Mouse (Mus musculus) bone marrow, adult 2 months (tissue): ENCODE measurements around the gene Fnbp1. TPM values are rescaled to one million over a fixed set of nuclear protein-coding genes. Genes with fewer than 3 reads are reported as not detected.

Source experiments
- H3K27ac ChIP-seq: fragments of 200-500 bp; 2 replicates; pipeline ENCODE4 v1.5.1; 2012; ENCODE audit warnings: low read depth, mild to moderate bottlenecking, control low read depth, inconsistent platforms, low read length; ENCODE audit not compliant: control insufficient read depth, poor library complexity, insufficient read depth
- H3K4me1 ChIP-seq: fragments of 200-500 bp; 2 replicates; pipeline ENCODE4 v1.6.1; 2011; ENCODE audit warnings: low read length; ENCODE audit not compliant: control insufficient read depth, insufficient read depth
- H3K4me3 ChIP-seq: fragments of 200-500 bp; replicated peaks from 2 replicates; pipeline ENCODE3; 2011; ENCODE audit warnings: mild to moderate bottlenecking, low read depth, low read length, control low read depth; ENCODE audit not compliant: control insufficient read depth
- CTCF ChIP-seq: fragments of 200-500 bp; IDR thresholded peaks from 2 replicates; pipeline ENCODE4 v1.5.1; 2011; ENCODE audit warnings: low read length, control low read depth; ENCODE audit not compliant: control insufficient read depth, insufficient read depth
- POLR2A ChIP-seq: fragments of 200-500 bp; IDR thresholded peaks from 2 replicates; pipeline ENCODE4 v1.6.1; 2011; ENCODE audit warnings: low read depth, mild to moderate bottlenecking, control low read depth, low read length, borderline replicate concordance; ENCODE audit not compliant: control insufficient read depth
- WGBS: fragments of 180-500 bp; shearing (Covaris S2); methylation state at CpG from one replicate; pipeline ENCODE4 v1.1.7; 2018; 5-methylcytosine and 5-hydroxymethylcytosine counted together
- polyA plus RNA-seq: library from polyadenylated mRNA; stranded (reverse); fragments of >200 nt; gene quantifications from 2 replicates; pipeline ENCODE4 v1.2.4, GENCODE M21; 2011; ENCODE audit warnings: low replicate concordance; ENCODE audit not compliant: missing spikeins, insufficient read depth, insufficient read length

The Fnbp1 gene
- polyA plus RNA-seq, 1 experiment, result 67.8 TPM

DNA sequence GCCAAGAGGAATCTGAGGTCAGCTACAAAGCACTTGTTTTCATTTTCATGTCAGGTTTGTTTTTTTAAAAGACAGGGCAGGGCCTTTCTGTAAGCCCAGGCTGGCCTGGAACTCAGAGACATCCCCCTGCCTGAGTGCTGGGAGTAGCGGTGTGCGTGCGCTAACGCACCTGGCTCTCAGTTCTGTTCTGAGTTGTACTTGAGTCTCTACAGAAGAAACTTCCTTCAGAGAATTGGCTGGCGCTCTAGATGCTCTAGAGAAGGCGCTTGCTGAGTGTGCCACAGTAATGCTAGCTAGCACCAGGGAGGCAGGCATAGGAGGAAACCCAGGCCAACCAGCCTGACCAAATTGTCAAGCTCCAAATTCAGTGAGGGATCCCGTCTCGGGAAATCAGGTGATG is 52.9 kb downstream of the Fnbp1 start:
- peaks cover 5% of the 10 kb centered on the region for H3K4me1 ChIP-seq
- TF ChIP-seq CTCF, result no peak
- TF ChIP-seq POLR2A, result no peak
- 71% methylated on average over 8 of the region's 8 CpGs for WGBS
- no peak overlapping the region for H3K4me3 ChIP-seq
- H3K27ac ChIP-seq, result no peak overlapping the region

DNA sequence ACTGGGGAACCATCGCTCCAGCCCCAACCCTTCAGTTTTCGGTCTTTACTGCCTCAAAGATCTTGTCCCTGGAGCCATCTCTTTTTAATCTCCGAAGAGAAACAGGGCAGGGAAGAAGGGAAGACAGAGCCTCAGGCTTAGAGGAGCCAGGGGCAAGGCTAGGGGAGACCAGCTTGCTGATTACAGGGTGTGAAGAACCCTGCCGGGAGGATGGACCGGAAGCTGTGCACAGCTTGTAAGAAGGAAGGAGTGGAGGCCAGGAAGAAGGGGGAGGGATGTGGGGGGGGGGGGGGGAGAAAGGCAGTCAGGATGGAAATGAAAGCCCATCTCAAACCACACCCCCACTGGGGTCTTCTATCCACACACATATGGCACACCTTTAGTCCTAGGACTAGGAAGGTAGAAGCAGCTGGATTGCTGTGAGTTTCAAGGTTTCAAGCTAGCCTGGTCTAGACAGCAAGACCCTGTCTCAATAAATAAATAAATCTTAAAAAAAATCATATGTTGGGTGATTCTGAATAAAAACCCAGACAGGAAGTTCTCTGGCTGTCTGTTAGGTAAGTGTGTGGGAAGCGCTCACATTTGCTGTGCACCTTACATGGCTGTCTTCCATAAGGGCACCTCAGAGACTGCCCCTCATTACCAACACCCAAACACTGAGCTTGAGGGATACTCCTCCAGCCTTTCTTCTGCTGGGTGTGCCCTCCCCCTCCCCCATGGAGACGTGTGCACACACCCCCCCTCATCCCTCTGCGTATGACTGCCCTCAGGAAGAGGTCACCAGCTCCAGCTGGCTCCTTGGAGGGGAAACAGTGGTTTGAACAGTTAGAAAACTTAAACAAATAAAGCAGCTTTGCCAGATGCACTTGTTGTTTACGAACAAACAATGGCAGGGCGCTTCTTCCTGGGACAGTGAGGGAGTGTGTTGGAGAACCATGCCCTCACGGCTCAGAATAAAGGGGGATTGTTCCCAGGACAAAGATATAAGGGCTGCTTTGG is 53.8 kb downstream of the Fnbp1 start:
- TF ChIP-seq CTCF (no peak), POLR2A (no peak)
- WGBS, result 17% methylated on average over 11 of the region's 11 CpGs
- peak overlapping the region; percentile 33; the same call in 1 of the 2 replicates for H3K27ac ChIP-seq
- peaks cover 11% of the 10 kb centered on the region for H3K4me1 ChIP-seq
- H3K4me3 ChIP-seq, result no peak overlapping the region

DNA sequence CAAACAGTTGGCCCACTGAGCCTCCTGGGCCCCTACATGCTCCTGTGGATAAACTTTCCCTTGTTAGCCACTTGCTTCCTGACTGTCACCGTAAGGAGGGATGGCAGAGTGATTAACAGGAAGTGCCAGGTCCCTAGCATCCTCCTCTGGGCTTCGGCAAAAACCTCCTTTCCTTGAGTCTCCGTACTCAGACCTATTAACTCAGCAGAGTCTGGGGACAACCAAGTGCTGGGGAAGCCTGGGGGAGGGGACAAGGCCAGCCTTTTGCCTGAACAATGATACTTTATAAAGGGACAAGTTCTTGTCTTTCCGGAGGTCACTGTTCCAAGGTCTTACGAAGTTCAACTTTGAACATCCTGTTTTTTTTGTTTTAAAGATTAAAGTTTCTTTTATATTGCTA is 54.7 kb downstream of the Fnbp1 start:
- Histone ChIP-seq H3K27ac (no peak overlapping the region), H3K4me1 (peaks cover 14% of the 10 kb centered on the region), H3K4me3 (no peak overlapping the region)
- TF ChIP-seq POLR2A (no peak), CTCF (no peak)
- 11% methylated on average over 5 of the region's 5 CpGs for WGBS

DNA sequence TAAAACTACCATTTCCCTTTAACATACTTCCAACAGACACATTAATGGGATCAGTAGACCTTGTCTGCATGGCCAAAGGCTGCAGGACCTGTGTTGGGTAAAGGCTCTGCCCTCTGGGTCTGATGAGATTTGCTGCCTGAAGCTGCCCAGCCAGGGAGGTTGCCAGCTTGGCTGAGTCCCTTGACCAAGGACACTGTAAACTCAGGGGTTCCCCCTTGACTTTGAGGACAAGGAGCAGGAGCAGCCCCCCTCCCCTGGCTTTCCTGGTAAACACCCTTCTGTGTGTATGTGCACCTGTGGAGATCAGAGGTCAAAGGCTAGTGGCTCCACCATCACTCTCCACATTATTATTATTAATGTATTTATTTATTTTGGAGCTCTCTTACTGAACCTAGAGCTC is 55.3 kb downstream of the Fnbp1 start:
- Histone ChIP-seq H3K4me3 (no peak overlapping the region), H3K4me1 (peaks cover 14% of the 10 kb centered on the region), H3K27ac (no peak overlapping the region)
- TF ChIP-seq CTCF, result no peak
- TF ChIP-seq POLR2A, result no peak

DNA sequence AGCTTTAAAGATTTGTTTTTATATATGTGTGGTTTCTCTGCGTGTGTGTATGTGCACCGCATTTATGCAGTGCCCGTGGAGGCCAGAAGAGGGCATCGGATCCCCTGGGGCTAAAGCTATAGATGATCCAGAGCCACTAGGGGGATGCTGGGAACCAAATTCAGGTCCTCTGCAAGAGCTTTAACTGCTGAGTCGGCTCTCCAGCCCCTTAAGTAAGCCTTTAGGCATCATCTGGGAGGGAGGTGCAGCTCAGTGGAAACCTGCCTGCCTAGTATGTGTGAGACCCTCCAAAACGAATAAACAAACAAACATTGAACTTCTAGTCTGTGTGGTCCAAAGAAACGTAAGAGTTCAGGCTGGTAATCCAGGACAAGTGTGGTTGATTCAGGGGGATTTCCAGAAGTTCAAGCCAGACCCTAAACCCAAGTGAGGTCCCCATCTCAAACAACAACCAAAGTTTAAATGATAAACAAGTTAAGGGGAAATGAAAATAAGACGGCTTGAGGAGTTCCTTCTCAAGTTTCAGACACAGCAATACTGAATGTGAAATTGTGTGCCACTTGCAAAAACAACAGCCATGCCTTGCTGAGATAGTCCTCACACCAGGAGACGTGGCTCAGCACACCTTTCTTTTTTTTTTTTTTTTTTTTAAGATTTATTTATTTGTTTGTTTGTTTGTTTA is 57.5 kb downstream of the Fnbp1 start:
- TF ChIP-seq CTCF (no peak), POLR2A (no peak)
- WGBS, result 87% methylated on average over 9 of the region's 9 CpGs
- Histone ChIP-seq H3K4me1 (peaks cover 14% of the 10 kb centered on the region), H3K4me3 (no peak overlapping the region), H3K27ac (peak overlapping the region; percentile 52; the same call in 1 of the 2 replicates)

DNA sequence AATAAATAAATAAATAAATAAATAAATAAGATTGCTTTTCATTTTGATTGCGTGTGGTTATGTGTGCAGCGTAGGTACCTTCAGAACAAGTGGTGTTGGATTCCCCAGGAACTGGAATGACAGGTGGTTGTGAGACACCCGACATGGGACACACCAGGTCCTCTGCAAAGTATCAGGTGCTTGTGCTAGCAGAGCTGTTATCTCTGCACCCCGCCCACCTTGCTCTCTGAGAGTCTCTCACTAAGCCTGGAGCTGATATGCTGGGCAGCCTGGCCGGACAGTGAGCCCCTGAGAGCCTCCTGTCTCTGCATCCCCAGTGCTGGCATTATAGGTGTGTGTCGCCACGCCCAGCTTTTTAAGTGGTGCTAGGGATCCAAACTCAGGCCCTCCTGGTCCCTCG is 58.4 kb downstream of the Fnbp1 start:
- Histone ChIP-seq H3K4me3 (no peak overlapping the region), H3K27ac (peak overlapping the region; percentile 32; the same call in 1 of the 2 replicates), H3K4me1 (peaks cover 14% of the 10 kb centered on the region)
- 84% methylated on average over 8 of the region's 8 CpGs for WGBS
- TF ChIP-seq POLR2A, result no peak

DNA sequence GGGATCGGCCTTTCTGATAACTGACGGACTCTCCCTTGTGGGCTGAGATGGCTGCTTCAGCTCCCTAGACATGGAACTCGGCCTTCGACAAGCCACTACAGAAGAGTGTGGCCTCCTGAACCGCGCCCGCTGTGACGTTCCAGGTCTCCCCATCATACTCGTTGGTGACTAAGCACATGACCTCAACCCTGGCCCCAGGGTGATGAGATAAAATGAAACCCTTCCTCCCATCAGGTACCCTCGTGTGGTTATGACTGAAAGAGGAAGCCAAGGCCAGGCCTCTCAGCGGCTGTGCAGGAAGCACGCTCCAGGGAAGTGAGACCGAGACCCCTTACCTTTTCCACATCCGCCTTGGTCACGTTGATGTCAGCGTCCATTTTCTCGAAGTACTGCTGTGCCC is 59.2 kb downstream of the Fnbp1 start:
- H3K27ac ChIP-seq, result peak overlapping the region; percentile 88
- WGBS, result 9% methylated on average over 17 of the region's 17 CpGs
- no peak overlapping the region for H3K4me3 ChIP-seq

DNA sequence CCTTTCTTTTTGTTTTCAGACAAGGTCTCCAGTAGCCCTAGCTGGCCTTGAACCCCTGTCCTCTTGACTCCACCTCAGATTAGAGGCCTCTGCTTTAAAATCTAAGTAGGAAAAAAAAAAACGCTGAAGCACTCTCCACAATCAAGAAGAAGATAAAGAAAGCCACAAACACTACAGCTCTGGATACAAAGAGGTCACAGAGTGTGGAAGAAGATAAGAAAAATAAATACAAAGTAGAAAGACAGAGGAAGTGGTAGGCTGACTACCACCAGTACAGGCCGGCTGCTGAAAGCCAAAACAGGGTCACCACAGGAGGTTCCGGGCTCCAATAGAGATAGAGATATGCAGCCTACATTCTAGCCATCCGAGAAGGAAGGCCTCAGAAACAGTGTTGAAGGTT is 60.5 kb downstream of the Fnbp1 start:
- WGBS, result 25% methylated on average over 4 of the region's 4 CpGs
- peak overlapping the region; percentile 46 for H3K27ac ChIP-seq
- no peak for TF ChIP-seq POLR2A
- TF ChIP-seq CTCF, result no peak

More for the DNA sequence above, 59.2 kb downstream of the Fnbp1 start:
- TF ChIP-seq CTCF (no peak), POLR2A (0 out of 2 replicates have a peak, but pooled peaks have one; percentile 15)
- H3K4me1 ChIP-seq, result peaks cover 12% of the 10 kb centered on the region

DNA sequence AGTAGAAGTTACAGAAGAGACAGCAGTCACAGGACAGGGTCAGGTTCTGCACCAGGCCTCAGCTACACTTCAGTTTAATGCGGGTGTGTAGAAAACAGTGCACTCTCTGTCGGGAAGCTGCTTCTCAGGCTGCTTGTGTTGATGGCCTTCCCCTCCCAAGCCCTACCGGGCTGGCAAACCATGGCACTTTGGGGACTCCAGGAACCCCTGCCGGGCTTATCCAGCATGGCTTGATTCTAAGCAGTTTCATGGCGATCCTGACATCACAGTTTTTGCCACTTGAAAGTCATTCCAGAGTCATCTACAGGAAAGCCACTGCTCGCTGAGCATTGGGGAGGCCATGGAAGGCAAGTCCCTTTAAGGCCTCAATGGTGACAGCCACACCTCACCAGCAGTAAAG is 62.7 kb downstream of the Fnbp1 start:
- TF ChIP-seq POLR2A (no peak), CTCF (no peak)
- 86% methylated on average over 6 of the region's 6 CpGs for WGBS
- Histone ChIP-seq H3K4me3 (no peak overlapping the region), H3K27ac (no peak overlapping the region), H3K4me1 (peaks cover 17% of the 10 kb centered on the region)

More for the DNA sequence above, 60.5 kb downstream of the Fnbp1 start:
- Histone ChIP-seq H3K4me3 (no peak overlapping the region), H3K4me1 (peaks cover 13% of the 10 kb centered on the region)
